Mouse (Mus musculus) olfactory bulb, adult 2 months (tissue): ENCODE data around the gene Ecsit.

Source experiments
- CTCF ChIP-seq: fragments of 200-500 bp; IDR thresholded peaks from 2 replicates; pipeline ENCODE4 v1.5.1; 2012; ENCODE audit warnings: low read depth, mild to moderate bottlenecking, low read length, moderate library complexity; ENCODE audit not compliant: insufficient read depth
- POLR2A ChIP-seq: fragments of 200-500 bp; IDR thresholded peaks from 2 replicates; pipeline ENCODE4 v1.6.1; 2012; ENCODE audit warnings: mild to moderate bottlenecking, low read depth, low read length, moderate library complexity; ENCODE audit not compliant: insufficient read depth

DNA sequence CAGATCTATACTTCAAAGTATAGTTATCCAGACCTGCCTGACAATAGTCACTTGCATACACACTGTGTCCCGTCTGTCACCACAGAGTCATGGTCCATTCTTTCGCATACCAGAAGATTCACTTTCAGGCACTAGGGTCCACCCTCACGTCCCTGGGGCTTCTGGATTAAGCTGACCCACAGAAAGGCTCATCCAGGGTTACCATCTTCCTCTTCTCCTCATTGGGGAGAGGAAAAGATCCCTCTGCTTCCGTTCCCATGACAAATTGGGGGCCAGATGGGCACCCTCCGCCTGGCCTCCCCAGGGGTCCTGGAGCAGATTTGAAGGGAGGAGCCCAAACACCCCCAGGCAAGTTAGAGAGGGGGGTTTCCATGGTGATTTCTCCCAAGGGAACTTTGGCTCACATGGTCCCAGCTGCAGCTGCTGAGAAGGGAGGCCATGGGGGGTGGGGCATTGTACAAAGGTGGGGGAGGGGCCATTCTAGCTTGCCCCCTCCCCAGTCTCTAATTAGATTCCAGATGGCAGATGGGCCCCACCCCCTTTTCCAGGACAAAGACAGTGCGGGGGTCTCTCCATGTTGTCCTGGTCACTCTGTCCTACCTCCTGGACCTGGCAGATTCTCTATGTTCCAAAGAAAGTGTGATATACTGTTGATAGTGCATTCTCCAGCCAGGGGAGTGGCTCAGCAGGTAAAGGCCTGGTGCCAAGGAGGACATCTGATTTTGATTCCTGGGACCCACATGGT lies 49.8 kb downstream of the Ecsit start:
- TF ChIP-seq CTCF (no peak), POLR2A (no peak)
